Mouse (Mus musculus) left cerebral cortex, adult 2 months (tissue): ENCODE results near the gene Calu. TPM values are rescaled to one million over a fixed set of nuclear protein-coding genes. Genes with fewer than 3 reads are reported as not detected.
A peak's percentile ranks its signal among the peaks of the same experiment; 100 is the strongest.

Experiments
- DNase-seq, 2 experiments: peaks; one replicate each; pipeline ENCODE4 v3.0.0; 2021 to 2022; ENCODE audit warnings: low spot score in 2 of 2, mixed read lengths in 1 of 2; ENCODE audit errors: extremely low spot score in 1 of 2
- H3K27ac ChIP-seq: fragments of 200-600 bp; 2 replicates; pipeline ENCODE4 v1.8.1; 2022
- H3K4me3 ChIP-seq: fragments of 200-600 bp; 2 replicates; pipeline ENCODE4 v1.8.1; 2022
- CTCF ChIP-seq: fragments of 200-600 bp; IDR thresholded peaks from 2 replicates; pipeline ENCODE4 v1.8.1; 2022; ENCODE audit warnings: antibody characterized with exemption, mild to moderate bottlenecking, moderate library complexity
- intact Hi-C: fragments of 180-260 bp; cut with DNase I; formaldehyde crosslinking; loops from one replicate; pipeline ENCODE4 v1.15.1; 2025
- long read RNA-seq, 2 experiments: library from polyadenylated mRNA; stranded (forward); transcript quantifications; one replicate each; pipeline ENCODE4 v2.0.0; 2021; ENCODE audit warnings: borderline mapping rate in 2 of 2
- total RNA-seq, 2 experiments: library from RNA; stranded (reverse); gene quantifications; 2 replicates each; pipeline ENCODE4 v1.2.3; 2021

Calu gene
- 10 to 100 TPM; 59.5 to 65.2 TPM for total RNA-seq
- long read RNA-seq, experiment 1, transcript Calu-202 (7 exons, 2,670 nt), result minor isoform, 30 of 91 reads
- long read RNA-seq, experiment 1, transcript Calu-201 (7 exons, 3,229 nt), result major isoform, 57 of 91 reads
- long read RNA-seq, experiment 1, partial matches to known transcripts, result 2 of 91 reads
- long read RNA-seq, experiment 1, other reads (novel, unspliced or antisense), result 2 of 91 reads
- long read RNA-seq, experiment 2, transcript Calu-201 (7 exons, 3,229 nt), result major isoform, 39 of 65 reads
- long read RNA-seq, experiment 2, transcript Calu-202 (7 exons, 2,670 nt), result minor isoform, 18 of 65 reads
- long read RNA-seq, experiment 2, partial matches to known transcripts, result 3 of 65 reads
- long read RNA-seq, experiment 2, other reads (novel, unspliced or antisense), result 5 of 65 reads

- intact Hi-C loops, result loop anchor here (1.0 kb wide), 1 partner anchor 184 kb away; no protein-coding TSS in a partner anchor
- no peak for TF ChIP-seq CTCF
- Histone ChIP-seq H3K4me3 (peak within 1 kb of the TSS; percentile 74), H3K27ac (peak within 1 kb of the TSS; percentile 88)
- peak; percentile 99 for DNase-seq
Observed at GRCm38 (mm10) chr6:29347665-29348370, at the start of gene Calu. Gene Calu (plus strand): TSS chr6:29348069.

GRCm38 (mm10) chr6:29299112-29299511 is 48.8 kb upstream of the Calu start:
- no peak overlapping the region for H3K4me3 ChIP-seq
- no peak overlapping the region for H3K27ac ChIP-seq
- DNase-seq, result no peak
- intact Hi-C loops, result no loop called here
- TF ChIP-seq CTCF, result no peak

DNA sequence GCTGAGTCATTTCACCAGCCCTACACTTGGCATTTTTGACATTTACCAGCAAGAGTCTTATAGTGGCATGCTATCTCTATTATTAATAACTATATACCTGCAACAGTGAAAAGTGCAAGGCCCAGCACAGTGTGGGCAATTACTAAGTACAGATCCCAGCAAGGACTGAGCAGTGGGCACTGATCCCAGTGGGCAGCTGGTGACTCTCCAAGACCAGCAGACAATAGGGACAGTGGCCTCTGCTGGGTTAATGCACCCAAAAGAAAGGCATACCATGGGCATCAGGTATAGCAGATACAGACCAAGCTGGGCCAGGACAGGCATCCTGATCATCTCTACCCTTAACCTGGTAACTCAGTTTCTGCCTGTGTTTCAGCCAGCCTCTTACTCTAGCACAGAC is 44.6 kb upstream of the Calu start:
- Histone ChIP-seq H3K4me3 (no peak overlapping the region), H3K27ac (no peak overlapping the region)
- intact Hi-C loops, result no loop called here
- no peak for TF ChIP-seq CTCF
- no peak for DNase-seq

DNA sequence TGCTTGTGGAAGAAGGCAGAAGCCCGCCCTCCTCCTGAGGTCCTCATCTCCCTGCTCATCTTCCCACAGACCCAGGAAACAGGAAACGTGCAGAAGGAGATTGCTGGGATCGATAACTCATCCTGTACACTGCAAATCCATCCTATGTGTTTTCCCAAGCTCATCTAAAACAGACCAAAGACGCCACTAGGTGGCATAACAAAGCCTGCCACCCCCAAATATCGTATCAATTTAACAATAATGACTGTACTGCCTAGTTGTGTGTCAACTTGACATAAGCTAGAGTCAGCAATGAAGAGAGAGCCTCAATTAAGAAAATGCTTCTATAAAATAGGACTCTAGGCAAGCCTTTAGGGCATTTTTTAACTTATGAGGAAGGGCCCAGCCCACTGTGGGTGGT is 44.1 kb upstream of the Calu start:
- no peak for DNase-seq

GRCm38 (mm10) chr6:29305462-29305861 is 42.4 kb upstream of the Calu start:
- DNase-seq, result no peak
- intact Hi-C loops, result no loop called here
- no peak for TF ChIP-seq CTCF
- Histone ChIP-seq H3K27ac (no peak overlapping the region), H3K4me3 (no peak overlapping the region)

More for the DNA sequence above, 44.1 kb upstream of the Calu start:
- TF ChIP-seq CTCF, result peak; percentile 34
- intact Hi-C loops, result no loop called here
- Histone ChIP-seq H3K27ac (no peak overlapping the region), H3K4me3 (no peak overlapping the region)

DNA sequence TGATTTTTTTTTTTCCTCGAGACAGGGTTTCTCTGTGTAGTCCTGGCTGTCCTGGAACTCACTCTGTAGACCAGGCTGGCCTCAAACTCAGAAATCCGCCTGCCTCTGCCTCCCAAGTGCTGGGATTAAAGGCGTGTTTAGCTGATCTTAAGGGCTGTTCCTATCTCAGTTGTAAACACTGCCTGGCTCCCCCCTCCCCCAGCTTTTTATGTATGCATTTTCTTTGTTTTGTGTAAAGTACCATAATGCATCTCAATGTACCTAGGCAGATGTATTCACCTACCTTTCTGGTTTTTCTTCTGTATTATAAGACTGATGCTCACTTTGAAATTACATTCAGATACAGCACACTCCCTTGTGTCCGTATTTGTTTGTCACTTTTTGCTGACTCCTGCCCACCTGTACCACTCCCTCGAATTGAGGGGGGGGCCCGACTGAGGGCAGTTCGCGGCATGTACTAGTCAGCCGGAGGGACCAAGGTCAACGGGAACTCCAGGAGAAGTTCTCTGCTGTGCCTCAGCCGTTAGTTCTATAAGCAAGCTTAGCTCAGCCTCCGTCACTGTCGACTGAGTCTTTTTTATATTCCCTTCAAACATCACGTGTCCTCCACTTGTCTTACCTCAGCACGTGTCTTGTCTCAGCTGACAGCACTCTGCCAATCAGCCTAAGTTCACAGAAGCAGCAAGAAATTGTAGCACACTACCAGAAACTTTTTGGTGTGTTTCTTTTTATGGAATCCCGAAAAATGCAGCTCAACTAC is 38.8 kb upstream of the Calu start:
- TF ChIP-seq CTCF, result no peak
- DNase-seq, result no peak
- H3K4me3 ChIP-seq, result no peak overlapping the region
- intact Hi-C loops, result no loop called here
- H3K27ac ChIP-seq, result no peak overlapping the region

GRCm38 (mm10) chr6:29313690-29314202 is 34.1 kb upstream of the Calu start:
- no peak for DNase-seq
- H3K27ac ChIP-seq, result no peak overlapping the region
- no peak overlapping the region for H3K4me3 ChIP-seq
- intact Hi-C loops, result no loop called here
- TF ChIP-seq CTCF, result no peak

DNA sequence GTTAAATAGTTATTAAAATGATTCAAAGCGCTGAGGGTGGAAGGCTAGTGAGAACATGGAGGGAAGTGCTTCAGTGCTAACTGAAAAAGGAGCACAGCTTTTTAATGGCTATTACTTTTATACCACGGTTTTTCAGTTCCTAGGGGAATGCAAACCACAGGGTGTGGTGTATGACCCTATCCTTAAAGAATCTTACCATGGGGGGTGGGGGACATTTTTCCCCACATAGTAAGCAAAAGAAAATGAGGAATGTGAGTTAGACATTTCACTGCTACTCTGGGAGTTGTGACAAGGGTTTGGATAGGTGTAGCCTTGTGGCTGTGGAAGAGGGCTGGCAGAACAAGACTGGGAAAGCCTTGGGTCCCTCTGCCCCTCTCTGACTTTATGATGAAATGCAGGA is 30.6 kb upstream of the Calu start:
- Histone ChIP-seq H3K27ac (no peak overlapping the region), H3K4me3 (no peak overlapping the region)
- no peak for TF ChIP-seq CTCF
- intact Hi-C loops, result no loop called here
- no peak for DNase-seq

DNA sequence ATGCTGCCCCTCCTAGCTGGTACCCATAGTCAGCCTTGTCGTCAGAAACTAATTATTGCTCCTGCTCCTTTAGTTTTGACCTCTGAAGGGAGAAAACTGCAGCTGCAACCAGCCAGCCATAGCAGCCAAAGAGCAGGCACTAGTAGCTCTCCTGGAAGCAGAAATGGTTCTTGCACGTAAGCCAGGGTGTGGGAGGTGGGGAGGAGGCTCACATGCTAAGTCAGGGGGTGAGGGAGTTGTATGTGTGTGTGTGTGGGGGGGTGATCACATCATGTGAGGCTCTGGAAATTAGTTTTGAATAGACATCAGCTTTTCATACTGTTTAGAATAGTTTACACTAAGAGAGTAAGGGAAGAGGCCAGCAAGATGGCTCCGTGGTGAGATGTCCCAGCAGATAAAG is 29.9 kb upstream of the Calu start:
- DNase-seq, result no peak
- no peak overlapping the region for H3K27ac ChIP-seq
- intact Hi-C loops, result no loop called here
- no peak overlapping the region for H3K4me3 ChIP-seq
- no peak for TF ChIP-seq CTCF

DNA sequence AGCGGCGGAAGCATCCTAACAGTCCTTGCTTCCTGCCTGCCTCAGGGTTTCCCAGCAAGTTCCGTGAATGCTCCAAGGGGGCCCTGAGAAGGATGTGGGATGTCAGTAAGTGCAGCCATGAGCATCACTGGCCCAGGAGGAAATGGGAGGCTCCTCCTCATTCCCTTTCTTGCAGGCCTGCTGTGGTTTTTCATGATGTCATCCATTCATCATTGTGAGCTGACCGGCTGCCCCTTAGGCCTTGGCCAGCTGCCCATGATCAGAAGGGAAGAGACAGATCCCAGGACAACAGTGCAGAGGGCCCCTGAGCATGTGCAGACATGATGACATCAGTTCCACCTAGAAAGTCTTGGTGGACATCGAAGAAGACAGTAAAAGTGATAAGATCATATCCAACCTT is 29.0 kb upstream of the Calu start, which contains the start of gene Fam71f1:
Gene Fam71f1, plus strand, starts transcription at position 262 of the 400 bp plus-strand sequence.
- no peak for TF ChIP-seq CTCF
- intact Hi-C loops, result no loop called here
- Histone ChIP-seq H3K4me3 (no peak within 1 kb of the TSS), H3K27ac (no peak within 1 kb of the TSS)
- no peak for DNase-seq

DNA sequence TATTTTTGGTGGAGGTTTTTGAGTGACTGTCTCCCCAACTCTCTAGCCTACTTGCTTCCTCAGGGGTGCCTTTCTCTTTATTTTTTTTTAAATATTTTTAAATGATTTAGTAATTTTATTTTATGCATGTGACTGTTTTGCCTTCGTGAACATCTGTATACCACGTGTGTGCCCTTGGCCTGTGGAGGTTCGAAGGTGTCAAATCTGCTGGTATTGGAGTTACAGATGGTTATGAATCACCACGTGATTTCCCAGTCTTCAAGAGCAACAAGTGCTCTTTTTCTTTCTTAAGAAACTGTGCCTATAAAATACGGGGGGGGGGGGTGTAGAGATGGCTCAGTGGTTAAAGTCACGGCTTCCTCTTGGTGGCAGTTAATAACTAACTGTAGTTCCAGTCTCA is 26.3 kb upstream of the Calu start:
- H3K4me3 ChIP-seq, result no peak overlapping the region
- intact Hi-C loops, result no loop called here
- no peak overlapping the region for H3K27ac ChIP-seq
- DNase-seq, result no peak
- TF ChIP-seq CTCF, result no peak

- no peak for DNase-seq
- H3K4me3 ChIP-seq, result no peak overlapping the region
- intact Hi-C loops, result no loop called here
- no peak for TF ChIP-seq CTCF
- no peak overlapping the region for H3K27ac ChIP-seq
Observed at GRCm38 (mm10) chr6:29322147-29322546, 25.7 kb upstream of the Calu start.
